Mouse (Mus musculus): ENCODE measurements around the gene Kri1.

GRCm38 (mm10) chr9:21289337-21289671 lies 1.5 kb upstream of the Kri1 start:
- TF ChIP-seq CTCF (IDR thresholded peaks at IDR 0.05) (no peak), EP300 (IDR thresholded peaks at IDR 0.05) (no peak)

Measured in lung, postnatal 0 days (tissue).